Mouse (Mus musculus): ENCODE results near the gene P2rx4.

Gene P2rx4

GRCm38 (mm10) chr5:122704571-122704970 lies 2.8 kb upstream of the P2rx4 start:
- no peak for DNase-seq

GRCm38 (mm10) chr5:122705174-122705573 lies 2.2 kb upstream of the P2rx4 start:
- no peak for DNase-seq

- no peak for DNase-seq
These were observed 448 bp upstream of the P2rx4 start for GRCm38 (mm10) chr5:122706917-122707275.

GRCm38 (mm10) chr5:122708819-122709218 lies 1.5 kb downstream of the P2rx4 start:
- no peak for DNase-seq

- no peak for DNase-seq
These were observed 8.4 kb downstream of the P2rx4 start for GRCm38 (mm10) chr5:122715723-122716122.

- no peak for DNase-seq
These were observed 9.4 kb downstream of the P2rx4 start for GRCm38 (mm10) chr5:122716793-122717192.

- no peak for DNase-seq
These were observed 11.1 kb downstream of the P2rx4 start for GRCm38 (mm10) chr5:122718400-122718799.

- no peak for DNase-seq
These were observed 11.8 kb downstream of the P2rx4 start for GRCm38 (mm10) chr5:122719168-122719567.

- DNase-seq, result no peak
These were observed 18.1 kb downstream of the P2rx4 start for GRCm38 (mm10) chr5:122725453-122725852.

GRCm38 (mm10) chr5:122726068-122726467 lies 18.7 kb downstream of the P2rx4 start:
- DNase-seq, result peak; percentile 77

GRCm38 (mm10) chr5:122726595-122726994 lies 19.3 kb downstream of the P2rx4 start:
- DNase-seq, result no peak

- DNase-seq, result no peak
These were observed 19.8 kb downstream of the P2rx4 start for GRCm38 (mm10) chr5:122727096-122727495.

GRCm38 (mm10) chr5:122730776-122731175 lies 23.4 kb downstream of the P2rx4 start:
- no peak for DNase-seq

- peak; percentile 49 for DNase-seq
These were observed 24.0 kb downstream of the P2rx4 start for GRCm38 (mm10) chr5:122731321-122731720.

GRCm38 (mm10) chr5:122731991-122732673 lies 24.8 kb downstream of the P2rx4 start:
- DNase-seq, result no peak

GRCm38 (mm10) chr5:122733881-122734280 lies 26.5 kb downstream of the P2rx4 start:
- no peak for DNase-seq

- no peak for DNase-seq
These were observed 28.5 kb downstream of the P2rx4 start for GRCm38 (mm10) chr5:122735853-122736252.

GRCm38 (mm10) chr5:122736761-122737160 lies 29.4 kb downstream of the P2rx4 start:
- no peak for DNase-seq

- no peak for DNase-seq
These were observed 36.6 kb downstream of the P2rx4 start for GRCm38 (mm10) chr5:122743880-122744422.

GRCm38 (mm10) chr5:122747950-122748349 lies 40.6 kb downstream of the P2rx4 start:
- no peak for DNase-seq

- no peak for DNase-seq
These were observed 47.1 kb downstream of the P2rx4 start for GRCm38 (mm10) chr5:122754477-122754876.

- no peak for DNase-seq
These were observed 48.3 kb downstream of the P2rx4 start for GRCm38 (mm10) chr5:122755620-122756019.

- DNase-seq, result no peak
These were observed 48.8 kb downstream of the P2rx4 start for GRCm38 (mm10) chr5:122756144-122756543.

- no peak for DNase-seq
These were observed 49.3 kb downstream of the P2rx4 start for GRCm38 (mm10) chr5:122756680-122757079.

Data from right cerebral cortex, adult 18-20 months (tissue).